Mouse (Mus musculus) B cell, adult (primary cell): ENCODE results near the gene Klk14. TPM values are rescaled to one million over a fixed set of nuclear protein-coding genes. Genes with fewer than 3 reads are reported as not detected.

ENCODE experiments used
- total RNA-seq: library from RNA; stranded (reverse); gene quantifications from 4 replicates; pipeline ENCODE4 v1.2.4, GENCODE M21; 2023; ENCODE audit not compliant: inconsistent age

The Klk14 gene
- not detected in 4 replicates for total RNA-seq

GRCm38 (mm10) chr7:43690118-43690517 is at the start of gene Klk14:
TSS of gene Klk14 (plus strand) at chr7:43690418.

GRCm38 (mm10) chr7:43660002-43660401 is 30.2 kb upstream of the Klk14 start, which contains the start of gene Siglece:
TSS of gene Siglece (minus strand) at chr7:43660161.

GRCm38 (mm10) chr7:43671809-43672580 is 18.2 kb upstream of the Klk14 start, which contains the start of gene Ctu1:
TSS of gene Ctu1 (plus strand) at chr7:43672016.

GRCm38 (mm10) chr7:43712267-43712666 is 22.0 kb downstream of the Klk14 start, which contains the start of gene Klk13:
TSS of gene Klk13 (plus strand) at chr7:43712567.

Other genes starting within 250 kb of the Klk14 start
- not detected in 4 replicates for gene Cldnd2, start 249.6 kb upstream of the Klk14 start, total RNA-seq
- 36.1 to 51.0 TPM (median 48.9 TPM) in 4 replicates for gene Etfb, start 246.3 kb upstream of the Klk14 start, total RNA-seq
- gene Gm45233, start 246.3 kb upstream of the Klk14 start, total RNA-seq = not detected in 4 replicates
- 2.0 to 3.9 TPM (median 2.3 TPM) in 4 replicates for gene Vsig10l, start 227.3 kb upstream of the Klk14 start, total RNA-seq
- gene Iglon5, start 200.3 kb upstream of the Klk14 start, total RNA-seq = not detected in 4 replicates
- gene 4931406B18Rik, start 184.5 kb upstream of the Klk14 start, total RNA-seq = not detected in 4 replicates
- gene Cd33, start 146.0 kb upstream of the Klk14 start, total RNA-seq = 1.7 to 3.5 TPM (median 2.3 TPM) in 4 replicates
- 1.9 to 2.5 TPM (median 2.5 TPM) in 4 replicates for gene Zfp658, start 128.2 kb upstream of the Klk14 start, total RNA-seq
- 8.9 to 14.1 TPM (median 10.7 TPM) in 4 replicates for gene Zfp719, start 110.8 kb upstream of the Klk14 start, total RNA-seq
- gene Zfp819, start 83.2 kb upstream of the Klk14 start, total RNA-seq = not detected in 4 replicates
- not detected in 4 replicates for gene Ceacam18, start 55.7 kb upstream of the Klk14 start, total RNA-seq
- 1.7 to 2.6 TPM (median 2.1 TPM) in 4 replicates for gene Siglece, start 30.3 kb upstream of the Klk14 start, total RNA-seq
- 5.3 to 7.2 TPM (median 6.0 TPM) in 4 replicates for gene Ctu1, start 18.4 kb upstream of the Klk14 start, total RNA-seq
- gene Klk13, start 22.1 kb downstream of the Klk14 start, total RNA-seq = not detected in 4 replicates
- not detected in 4 replicates for gene Klk12, start 78.5 kb downstream of the Klk14 start, total RNA-seq
- gene Klk11, start 84.2 kb downstream of the Klk14 start, total RNA-seq = not detected in 4 replicates
- not detected in 4 replicates for gene Klk10, start 90.6 kb downstream of the Klk14 start, total RNA-seq
- gene Klk9, start 101.5 kb downstream of the Klk14 start, total RNA-seq = not detected in 4 replicates
- gene Klk8, start 107.2 kb downstream of the Klk14 start, total RNA-seq = 1.1 to 6.0 TPM (median 4.7 TPM) in 4 replicates
- gene Klk7, start 120.9 kb downstream of the Klk14 start, total RNA-seq = not detected in 4 replicates
- not detected in 4 replicates for gene Klk6, start 134.1 kb downstream of the Klk14 start, total RNA-seq
- not detected in 4 replicates for gene Klk5, start 151.6 kb downstream of the Klk14 start, total RNA-seq
- not detected in 4 replicates for gene Klk4, start 190.7 kb downstream of the Klk14 start, total RNA-seq
- not detected in 4 replicates for gene Klk15, start 243.3 kb downstream of the Klk14 start, total RNA-seq